Mouse (Mus musculus): ENCODE data around the gene Gpr156. TPM values are rescaled to one million over a fixed set of nuclear protein-coding genes. Genes with fewer than 3 reads are reported as not detected.
"Not testable (repeated sequence)": the region's sequence is repeated elsewhere in the genome, so short reads cannot be mapped to it uniquely, and the experiment has no call there.

Gene Gpr156
- polyA plus RNA-seq, 1 experiment from 2014 or later: 0.63 TPM

DNA sequence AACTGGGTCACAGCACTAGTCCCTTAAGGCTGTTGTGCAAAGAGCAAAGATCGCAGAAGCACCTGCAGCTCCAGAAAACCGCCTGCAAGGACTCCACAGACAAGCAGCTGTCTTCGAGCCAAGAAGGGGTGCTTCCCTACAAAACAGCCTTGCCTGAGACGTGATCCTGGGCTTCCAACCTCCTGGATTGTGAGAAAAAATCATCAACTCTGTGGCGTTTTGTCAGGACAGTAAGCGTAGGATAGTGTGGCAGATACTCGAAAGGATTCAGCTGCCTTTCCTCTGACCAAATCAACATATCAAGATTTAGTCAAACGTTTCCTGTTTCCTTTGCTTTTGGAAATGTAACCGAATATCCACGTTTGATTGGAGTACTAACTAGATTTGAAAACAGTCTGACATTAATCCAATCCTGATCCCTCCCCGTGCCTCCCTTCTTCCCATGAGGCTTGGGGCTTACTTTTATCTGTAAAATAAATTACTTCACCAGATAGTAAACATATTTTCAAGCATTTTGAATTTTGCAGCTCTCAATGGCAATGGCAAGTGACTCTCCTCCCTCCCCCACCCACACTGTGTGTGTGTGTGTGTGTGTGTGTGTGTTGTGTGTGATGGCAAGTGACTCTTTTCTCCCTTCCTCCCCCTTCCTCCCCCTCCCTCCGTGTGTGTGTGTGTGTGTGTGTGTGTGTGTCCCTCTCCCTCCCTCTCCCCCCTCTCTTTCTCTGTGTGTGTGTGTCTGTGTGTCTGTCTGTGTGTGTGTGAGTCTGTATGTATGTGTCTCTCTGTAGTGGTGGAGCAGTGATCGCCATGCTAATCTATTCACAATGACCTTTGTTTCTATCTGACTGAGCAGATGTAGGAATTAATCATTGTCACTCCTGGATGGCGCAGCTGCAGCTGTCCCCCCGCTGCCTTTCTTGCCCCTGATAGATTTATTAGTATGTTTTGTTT, 47.3 kb downstream of the Gpr156 start:
- no peak overlapping the region for H3K9ac ChIP-seq (ENCODE audit: low read length)
- WGBS: 13% methylated on average over 15 of the region's 15 CpGs
- peak overlapping the region; percentile 38 for H3K4me2 ChIP-seq (ENCODE audit: low read depth, low read length)
- H3K4me1 ChIP-seq (replicated peaks; ENCODE audit: control insufficient read depth, insufficient read depth, low read length): peaks cover 19% of the 10 kb centered on the region; the same call in 1 of the 2 replicates
- ATAC-seq (ENCODE audit: low read depth): peak; percentile 60
- no peaks in the 10 kb centered on the region for H3K36me3 ChIP-seq (ENCODE audit: control insufficient read depth, insufficient read depth, low read length)
- no peak overlapping the region for H3K4me3 ChIP-seq (ENCODE audit: low read length)
- H3K9me3 ChIP-seq (ENCODE audit: control insufficient read depth, low read length): no peaks in the 10 kb centered on the region
- H3K27me3 ChIP-seq (ENCODE audit: control insufficient read depth, insufficient read depth, low read depth, low read length): no peaks in the 10 kb centered on the region
- 0 out of 2 replicates have a peak overlapping the region, but pooled peaks have one; percentile 5 for H3K27ac ChIP-seq (ENCODE audit: low read length)

DNA sequence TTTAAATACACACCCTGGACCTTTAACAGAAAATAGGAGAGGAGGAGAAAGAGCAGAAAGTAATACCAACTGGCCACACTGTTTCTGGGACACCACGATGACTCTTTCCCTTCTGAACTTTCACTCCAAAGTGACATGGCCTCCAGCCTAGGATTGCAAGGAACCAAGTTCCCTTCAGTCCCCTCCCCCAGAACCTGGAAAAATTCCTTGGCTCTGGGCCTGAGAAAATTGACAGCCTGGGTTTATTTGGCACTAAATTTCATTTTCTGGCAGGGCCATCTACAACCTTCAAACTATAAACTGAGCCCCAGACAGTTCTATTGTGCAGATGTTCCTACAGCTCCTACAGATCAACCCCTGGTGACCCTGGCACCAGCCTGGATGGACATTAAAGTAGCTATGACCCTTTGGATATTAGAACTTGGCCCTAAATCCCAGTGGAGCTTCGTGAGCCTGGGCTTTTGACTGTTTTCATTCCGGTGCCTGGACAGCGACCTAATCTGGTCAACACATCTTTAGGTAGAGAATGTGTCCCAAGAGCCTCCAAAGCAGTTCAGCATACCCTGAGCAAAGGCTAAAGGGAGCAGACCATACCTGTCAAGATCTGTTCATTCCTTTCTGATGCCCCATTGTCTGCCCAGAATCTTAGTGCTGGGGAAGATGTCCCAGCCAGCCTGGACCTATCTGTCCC, 48.2 kb downstream of the Gpr156 start:
- 39% methylated on average over 4 of the region's 4 CpGs for WGBS
- peak; percentile 36; the same call in 1 of the 2 replicates for ATAC-seq (ENCODE audit: low read depth)
- Histone ChIP-seq H3K27me3 (ENCODE audit: control insufficient read depth, insufficient read depth, low read depth, low read length) (no peaks in the 10 kb centered on the region), H3K4me1 (replicated peaks; ENCODE audit: control insufficient read depth, insufficient read depth, low read length) (peaks cover 19% of the 10 kb centered on the region; the same call in 1 of the 2 replicates), H3K4me3 (ENCODE audit: low read length) (no peak overlapping the region), H3K4me2 (ENCODE audit: low read depth, low read length) (no peak overlapping the region), H3K27ac (ENCODE audit: low read length) (no peak overlapping the region; the same call in 1 of the 2 replicates), H3K9ac (ENCODE audit: low read length) (no peak overlapping the region), H3K36me3 (ENCODE audit: control insufficient read depth, insufficient read depth, low read length) (no peaks in the 10 kb centered on the region), H3K9me3 (ENCODE audit: control insufficient read depth, low read length) (no peaks in the 10 kb centered on the region)

DNA sequence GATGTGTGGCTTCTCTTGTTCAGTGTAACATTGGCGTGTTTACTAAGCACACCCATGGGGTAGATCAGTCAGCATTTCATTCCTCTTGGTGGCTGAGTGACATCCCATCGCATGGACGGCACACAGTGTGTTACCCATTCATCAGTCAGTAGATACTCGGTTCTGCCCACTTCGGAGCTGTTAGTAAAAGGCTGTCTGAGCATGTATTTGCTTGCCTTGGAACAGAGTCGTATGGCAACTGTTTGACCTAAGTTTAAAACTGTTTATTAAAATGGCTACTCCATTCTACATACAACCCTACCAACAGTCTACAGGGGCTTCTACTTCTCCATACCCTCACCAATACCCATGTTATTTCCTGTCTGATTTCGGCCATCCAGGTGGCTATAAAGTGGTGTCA, 50.6 kb downstream of the Gpr156 start:
- Histone ChIP-seq H3K36me3 (ENCODE audit: control insufficient read depth, insufficient read depth, low read length) (no peaks in the 10 kb centered on the region), H3K4me2 (ENCODE audit: low read depth, low read length) (no peak overlapping the region), H3K9me3 (ENCODE audit: control insufficient read depth, low read length) (no peaks in the 10 kb centered on the region), H3K27me3 (ENCODE audit: control insufficient read depth, insufficient read depth, low read depth, low read length) (no peaks in the 10 kb centered on the region), H3K9ac (ENCODE audit: low read length) (no peak overlapping the region), H3K4me1 (replicated peaks; ENCODE audit: control insufficient read depth, insufficient read depth, low read length) (peaks cover 19% of the 10 kb centered on the region; the same call in 1 of the 2 replicates), H3K4me3 (ENCODE audit: low read length) (no peak overlapping the region), H3K27ac (ENCODE audit: low read length) (no peak overlapping the region)
- 72% methylated on average over 7 of the region's 7 CpGs for WGBS
- no peak for ATAC-seq (ENCODE audit: low read depth)

DNA sequence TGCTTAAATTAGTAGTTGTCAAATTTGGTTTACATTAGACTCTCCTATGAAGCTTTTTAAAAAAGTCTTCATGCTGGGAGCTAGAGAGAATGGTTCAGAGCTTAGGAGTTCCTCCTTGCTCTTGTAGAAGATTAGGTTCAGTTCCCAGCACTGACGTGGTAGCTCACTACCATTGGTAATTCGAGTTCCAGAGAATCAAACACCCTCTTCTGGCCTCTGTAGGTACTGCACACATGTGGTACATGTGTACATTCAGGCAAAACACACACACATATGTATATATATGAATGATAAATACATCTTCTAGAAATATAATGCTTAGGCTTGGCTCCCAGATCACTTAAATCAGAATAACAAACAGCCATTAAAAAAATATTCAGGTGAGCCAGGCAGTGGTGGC, 51.1 kb downstream of the Gpr156 start:
- Histone ChIP-seq H3K4me3 (ENCODE audit: low read length) (no peak overlapping the region), H3K4me1 (replicated peaks; ENCODE audit: control insufficient read depth, insufficient read depth, low read length) (peaks cover 19% of the 10 kb centered on the region; the same call in 1 of the 2 replicates), H3K27ac (ENCODE audit: low read length) (no peak overlapping the region), H3K27me3 (ENCODE audit: control insufficient read depth, insufficient read depth, low read depth, low read length) (no peaks in the 10 kb centered on the region), H3K9me3 (ENCODE audit: control insufficient read depth, low read length) (no peaks in the 10 kb centered on the region), H3K9ac (ENCODE audit: low read length) (no peak overlapping the region), H3K36me3 (ENCODE audit: control insufficient read depth, insufficient read depth, low read length) (no peaks in the 10 kb centered on the region), H3K4me2 (ENCODE audit: low read depth, low read length) (no peak overlapping the region)
- no peak for ATAC-seq (ENCODE audit: low read depth)
- WGBS: 62% methylated on average over 2 of the region's 2 CpGs

DNA sequence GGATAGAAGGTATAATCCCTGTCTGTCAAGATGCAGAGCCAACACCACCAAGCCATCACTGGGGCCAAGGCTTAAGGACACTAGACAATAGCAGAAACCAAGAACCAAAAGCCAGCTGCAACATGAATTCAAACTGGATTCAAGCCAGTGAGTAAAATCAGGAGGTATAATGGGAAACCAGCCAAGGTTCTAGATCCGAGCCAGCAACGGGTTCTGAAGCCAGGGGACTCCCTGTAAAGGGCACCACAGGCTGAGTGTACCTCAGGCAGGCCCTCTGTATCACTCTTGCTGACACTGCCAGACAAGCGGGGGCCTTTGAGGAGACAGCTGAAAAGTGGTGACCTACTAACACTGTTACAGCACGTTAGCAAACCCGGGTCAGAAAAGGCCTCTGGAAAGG, 55.2 kb downstream of the Gpr156 start:
- ATAC-seq (ENCODE audit: low read depth): no peak
- H3K27ac ChIP-seq (ENCODE audit: low read length): no peak overlapping the region
- H3K36me3 ChIP-seq (ENCODE audit: control insufficient read depth, insufficient read depth, low read length): no peaks in the 10 kb centered on the region
- H3K4me3 ChIP-seq (ENCODE audit: low read length): no peak overlapping the region
- H3K9me3 ChIP-seq (ENCODE audit: control insufficient read depth, low read length): no peaks in the 10 kb centered on the region
- WGBS: 57% methylated on average over 5 of the region's 5 CpGs
- no peak overlapping the region for H3K4me2 ChIP-seq (ENCODE audit: low read depth, low read length)
- H3K9ac ChIP-seq (ENCODE audit: low read length): no peak overlapping the region
- no peaks in the 10 kb centered on the region for H3K27me3 ChIP-seq (ENCODE audit: control insufficient read depth, insufficient read depth, low read depth, low read length)
- no peaks in the 10 kb centered on the region; the same call in 1 of the 2 replicates for H3K4me1 ChIP-seq (replicated peaks; ENCODE audit: control insufficient read depth, insufficient read depth, low read length)

DNA sequence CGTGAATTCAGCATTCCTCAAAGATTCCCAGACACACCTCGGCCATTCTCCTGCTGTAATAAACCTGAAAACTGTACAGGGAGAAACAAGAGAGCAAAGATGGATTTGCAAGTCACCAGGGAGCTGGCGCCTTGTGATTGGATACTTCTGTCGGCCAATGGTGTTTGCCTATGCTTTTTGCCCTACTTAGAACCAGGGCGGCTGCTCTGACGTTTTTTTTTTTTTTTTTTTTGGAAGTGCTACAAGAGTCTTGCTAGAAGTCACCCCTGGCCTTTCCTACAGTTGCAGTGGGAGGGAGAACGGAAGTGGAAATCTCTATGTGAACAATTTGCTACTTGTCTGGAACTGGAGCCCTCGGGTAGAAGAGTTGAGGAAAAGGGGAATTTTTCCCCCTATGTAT, 56.1 kb downstream of the Gpr156 start:
- Histone ChIP-seq H3K4me3 (ENCODE audit: low read length) (no peak overlapping the region), H3K4me1 (replicated peaks; ENCODE audit: control insufficient read depth, insufficient read depth, low read length) (no peaks in the 10 kb centered on the region; the same call in 1 of the 2 replicates), H3K9ac (ENCODE audit: low read length) (no peak overlapping the region), H3K4me2 (ENCODE audit: low read depth, low read length) (no peak overlapping the region), H3K27ac (ENCODE audit: low read length) (no peak overlapping the region), H3K9me3 (ENCODE audit: control insufficient read depth, low read length) (no peaks in the 10 kb centered on the region), H3K36me3 (ENCODE audit: control insufficient read depth, insufficient read depth, low read length) (no peaks in the 10 kb centered on the region), H3K27me3 (ENCODE audit: control insufficient read depth, insufficient read depth, low read depth, low read length) (no peaks in the 10 kb centered on the region)
- WGBS: 37% methylated on average over 8 of the region's 8 CpGs
- ATAC-seq (ENCODE audit: low read depth): peak; percentile 61; the same call in 1 of the 2 replicates

DNA sequence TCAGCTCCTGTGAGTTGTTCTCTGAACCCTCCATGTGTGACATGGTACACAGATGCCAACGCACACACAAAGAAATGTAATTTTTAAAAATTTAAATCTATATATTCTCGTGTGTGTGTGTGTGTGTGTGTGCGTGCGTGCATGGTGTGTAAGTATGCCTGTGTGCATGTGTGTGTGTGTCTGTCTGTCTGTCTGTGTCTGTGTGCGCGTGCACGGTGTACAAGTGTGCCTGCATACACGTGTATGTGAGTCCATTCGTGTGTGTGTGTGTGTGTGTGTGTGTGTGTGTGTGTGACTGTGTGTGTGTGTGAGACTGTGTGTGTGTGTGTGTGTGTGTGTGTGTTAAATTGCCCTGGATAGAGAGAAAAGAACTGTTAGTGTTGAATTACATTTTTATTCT, 56.9 kb downstream of the Gpr156 start:
- H3K4me2 ChIP-seq (ENCODE audit: low read depth, low read length); H3K36me3 ChIP-seq (ENCODE audit: control insufficient read depth, insufficient read depth, low read length); H3K4me3 ChIP-seq (ENCODE audit: low read length); H3K4me1 ChIP-seq (replicated peaks; ENCODE audit: control insufficient read depth, insufficient read depth, low read length); H3K9ac ChIP-seq (ENCODE audit: low read length); ATAC-seq (ENCODE audit: low read depth); H3K27me3 ChIP-seq (ENCODE audit: control insufficient read depth, insufficient read depth, low read depth, low read length); H3K27ac ChIP-seq (ENCODE audit: low read length); H3K9me3 ChIP-seq (ENCODE audit: control insufficient read depth, low read length): not testable (repeated sequence)
- WGBS: 80% methylated on average over 9 of the region's 9 CpGs

DNA sequence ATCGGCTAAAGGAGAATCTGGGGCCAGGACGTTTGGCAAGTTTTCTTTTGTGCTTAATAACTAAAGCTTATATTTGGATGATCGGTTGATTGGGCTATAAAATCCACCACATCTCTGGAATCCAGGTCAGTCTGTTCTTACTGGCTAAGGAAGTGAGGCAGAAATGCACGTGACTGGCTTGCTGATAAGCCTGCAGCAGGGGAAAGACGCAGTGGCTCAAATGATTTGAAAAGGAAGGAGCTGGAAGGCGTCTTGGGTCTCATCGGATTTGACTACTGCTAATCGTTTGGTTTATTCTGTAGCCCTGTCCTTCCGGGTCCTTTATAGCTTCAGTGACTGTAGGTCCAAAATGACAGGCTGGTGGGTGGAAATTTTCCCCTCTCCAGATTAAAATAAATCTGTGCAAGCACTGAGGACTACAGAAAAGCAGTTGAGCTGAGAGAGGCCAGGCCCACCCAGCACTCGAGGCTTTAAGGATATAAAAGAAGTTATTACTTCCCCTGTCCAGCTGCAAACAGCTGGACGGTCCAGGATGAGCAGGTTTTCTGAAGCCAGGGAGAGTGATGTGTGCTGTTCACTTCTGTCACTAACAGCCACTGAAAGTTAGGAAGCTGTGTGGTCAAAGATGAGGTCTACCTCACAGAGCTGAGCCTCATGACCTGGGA, 57.7 kb downstream of the Gpr156 start:
- Histone ChIP-seq H3K4me2 (ENCODE audit: low read depth, low read length) (no peak overlapping the region), H3K27me3 (ENCODE audit: control insufficient read depth, insufficient read depth, low read depth, low read length) (no peaks in the 10 kb centered on the region), H3K9ac (ENCODE audit: low read length) (no peak overlapping the region), H3K4me1 (replicated peaks; ENCODE audit: control insufficient read depth, insufficient read depth, low read length) (no peaks in the 10 kb centered on the region; the same call in 1 of the 2 replicates), H3K27ac (ENCODE audit: low read length) (no peak overlapping the region), H3K36me3 (ENCODE audit: control insufficient read depth, insufficient read depth, low read length) (no peaks in the 10 kb centered on the region), H3K9me3 (ENCODE audit: control insufficient read depth, low read length) (no peaks in the 10 kb centered on the region), H3K4me3 (ENCODE audit: low read length) (no peak overlapping the region)
- no peak for ATAC-seq (ENCODE audit: low read depth)
- WGBS: 35% methylated on average over 11 of the region's 11 CpGs

Measured in lung, embryonic 16.5 days (tissue).